Mouse (Mus musculus) liver, embryonic 16.5 days (tissue): ENCODE results near the gene Acyp1. TPM values are rescaled to one million over a fixed set of nuclear protein-coding genes. Genes with fewer than 3 reads are reported as not detected.
A peak's percentile ranks its signal among the peaks of the same experiment; 100 is the strongest.

Experiments used
- ATAC-seq: fragments of 200-750 bp; cut with Nextera tagmentation; 2 replicates; pipeline ENCODE4 v1.8.0; 2017; ENCODE audit warnings: low read depth, mild to moderate bottlenecking, moderate number of reproducible peaks, moderate library complexity
- H3K27ac ChIP-seq: fragments of 300-500 bp; sonication (generic); 2 replicates; pipeline ENCODE4 v1.5.1; 2014; ENCODE audit warnings: mild to moderate bottlenecking, low read length
- H3K27me3 ChIP-seq: fragments of 300-500 bp; sonication (generic); 2 replicates; pipeline ENCODE4 v1.6.1; 2014; ENCODE audit warnings: low read depth, low read length, mixed read lengths; ENCODE audit not compliant: control insufficient read depth, insufficient read depth
- H3K36me3 ChIP-seq: fragments of 300-500 bp; sonication (generic); 2 replicates; pipeline ENCODE4 v1.6.1; 2014; ENCODE audit warnings: mild to moderate bottlenecking; ENCODE audit not compliant: control insufficient read depth, insufficient read depth
- H3K4me1 ChIP-seq: fragments of 300-500 bp; sonication (generic); 2 replicates; pipeline ENCODE4 v1.6.1; 2014; ENCODE audit warnings: low read depth, low read length, mixed read lengths; ENCODE audit not compliant: control insufficient read depth
- H3K4me2 ChIP-seq: fragments of 300-500 bp; sonication (generic); 2 replicates; pipeline ENCODE4 v1.6.1; 2014; ENCODE audit warnings: low read depth, low read length, mixed read lengths
- H3K4me3 ChIP-seq: fragments of 300-500 bp; sonication (generic); 2 replicates; pipeline ENCODE4 v1.5.1; 2014; ENCODE audit warnings: low read depth, mild to moderate bottlenecking, low read length
- H3K9ac ChIP-seq: fragments of 300-500 bp; sonication (generic); 2 replicates; pipeline ENCODE4 v1.6.1; 2014; ENCODE audit warnings: low read depth, low read length
- H3K9me3 ChIP-seq: fragments of 300-500 bp; sonication (generic); replicated peaks from 2 replicates; pipeline ENCODE4 v1.6.1; 2016; ENCODE audit warnings: low read length; ENCODE audit not compliant: control insufficient read depth
- WGBS: fragments of 180-500 bp; shearing (Covaris S2); extraction: QIAGEN DNeasy Blood & Tissue Kit; methylation state at CpG from one replicate; pipeline ENCODE4 v1.1.7; 2014; ENCODE audit not compliant: insufficient replicate concordance; 5-methylcytosine and 5-hydroxymethylcytosine counted together
- polyA plus RNA-seq: library from polyadenylated mRNA; unstranded; fragments of >200 nt; fragmentation: Nextera tagmentation; extraction: Ambion mirVana; gene quantifications from 2 replicates; pipeline ENCODE4 v1.2.1, GENCODE M21; 2015

Acyp1 gene
- 43.3 and 48.8 TPM in 2 replicates for polyA plus RNA-seq

GRCm38 (mm10) chr12:85287809-85288485 is at the start of gene Acyp1:
Acyp1 (minus strand) TSS chr12:85288438.
- H3K4me1 ChIP-seq, result peaks cover 7% of the 10 kb centered on the region
- H3K4me3 ChIP-seq, result peak within 1 kb of the TSS; percentile 61
- peak within 1 kb of the TSS; percentile 54 for H3K9ac ChIP-seq
- H3K9me3 ChIP-seq, result no peaks in the 10 kb centered on the region
- WGBS, result 12% methylated on average over 21 of the region's 21 CpGs
- peak; percentile 64 for ATAC-seq
- peak within 1 kb of the TSS; percentile 77 for H3K4me2 ChIP-seq
- peaks cover 7% of the 10 kb centered on the region for H3K27me3 ChIP-seq
- H3K27ac ChIP-seq, result no peak within 1 kb of the TSS
- H3K36me3 ChIP-seq, result no peaks in the 10 kb centered on the region

GRCm38 (mm10) chr12:85337567-85338311 is 49.5 kb upstream of the Acyp1 start:
- Histone ChIP-seq H3K27ac (peak overlapping the region; percentile 53), H3K9me3 (no peaks in the 10 kb centered on the region), H3K4me2 (peak overlapping the region; percentile 73), H3K27me3 (no peaks in the 10 kb centered on the region), H3K4me1 (peaks cover 23% of the 10 kb centered on the region), H3K9ac (peak overlapping the region; percentile 91; the same call in 1 of the 2 replicates), H3K36me3 (peaks cover 15% of the 10 kb centered on the region), H3K4me3 (peak overlapping the region; percentile 88)
- WGBS, result 38% methylated on average over 6 of the region's 6 CpGs
- ATAC-seq, result peak; percentile 35

GRCm38 (mm10) chr12:85330153-85330552 is 41.9 kb upstream of the Acyp1 start:
- H3K36me3 ChIP-seq, result peaks cover 33% of the 10 kb centered on the region
- no peaks in the 10 kb centered on the region; the same call in 1 of the 2 replicates for H3K4me1 ChIP-seq
- H3K9me3 ChIP-seq, result no peaks in the 10 kb centered on the region
- peak; percentile 35; the same call in 1 of the 2 replicates for ATAC-seq
- H3K27me3 ChIP-seq, result no peaks in the 10 kb centered on the region
- no peak overlapping the region for H3K27ac ChIP-seq
- 76% methylated on average over 7 of the region's 7 CpGs for WGBS
- H3K4me2 ChIP-seq, result no peak overlapping the region
- H3K9ac ChIP-seq, result no peak overlapping the region
- no peak overlapping the region for H3K4me3 ChIP-seq

GRCm38 (mm10) chr12:85308651-85309050 is 20.4 kb upstream of the Acyp1 start:
- peaks cover 37% of the 10 kb centered on the region for H3K36me3 ChIP-seq
- WGBS, result 61% methylated on average over 3 of the region's 3 CpGs
- H3K27me3 ChIP-seq, result no peaks in the 10 kb centered on the region
- H3K4me3 ChIP-seq, result no peak overlapping the region
- no peaks in the 10 kb centered on the region for H3K9me3 ChIP-seq
- ATAC-seq, result no peak
- peaks cover 3% of the 10 kb centered on the region for H3K4me1 ChIP-seq
- no peak overlapping the region for H3K4me2 ChIP-seq
- H3K27ac ChIP-seq, result no peak overlapping the region
- H3K9ac ChIP-seq, result no peak overlapping the region

GRCm38 (mm10) chr12:85305247-85305892 is 17.1 kb upstream of the Acyp1 start:
- Histone ChIP-seq H3K9ac (no peak overlapping the region), H3K4me1 (peaks cover 3% of the 10 kb centered on the region), H3K4me2 (peak overlapping the region; percentile 54), H3K4me3 (peak overlapping the region; percentile 42; the same call in 1 of the 2 replicates), H3K27me3 (no peaks in the 10 kb centered on the region), H3K36me3 (peaks cover 51% of the 10 kb centered on the region), H3K9me3 (no peaks in the 10 kb centered on the region), H3K27ac (no peak overlapping the region)
- 43% methylated on average over 16 of the region's 16 CpGs for WGBS
- peak; percentile 59; the same call in 1 of the 2 replicates for ATAC-seq

- H3K9me3 ChIP-seq, result no peaks in the 10 kb centered on the region
- H3K9ac ChIP-seq, result no peak overlapping the region
- no peak overlapping the region for H3K27ac ChIP-seq
- no peak for ATAC-seq
- H3K4me1 ChIP-seq, result peaks cover 3% of the 10 kb centered on the region
- H3K4me2 ChIP-seq, result peak overlapping the region; percentile 54; the same call in 1 of the 2 replicates
- no peak overlapping the region for H3K4me3 ChIP-seq
- H3K27me3 ChIP-seq, result no peaks in the 10 kb centered on the region
- WGBS, result 52% methylated on average over 4 of the region's 4 CpGs
- peaks cover 50% of the 10 kb centered on the region for H3K36me3 ChIP-seq
Measured at GRCm38 (mm10) chr12:85304725-85305124, 16.5 kb upstream of the Acyp1 start.

GRCm38 (mm10) chr12:85303256-85303655 is 15.0 kb upstream of the Acyp1 start:
- no peaks in the 10 kb centered on the region for H3K27me3 ChIP-seq
- H3K4me2 ChIP-seq, result no peak overlapping the region
- H3K4me1 ChIP-seq, result peaks cover 3% of the 10 kb centered on the region
- H3K9me3 ChIP-seq, result no peaks in the 10 kb centered on the region
- peaks cover 46% of the 10 kb centered on the region for H3K36me3 ChIP-seq
- no peak overlapping the region for H3K27ac ChIP-seq
- 71% methylated on average over 2 of the region's 2 CpGs for WGBS
- no peak for ATAC-seq
- no peak overlapping the region for H3K4me3 ChIP-seq
- H3K9ac ChIP-seq, result no peak overlapping the region

- 68% methylated on average over 1 of the region's 1 CpGs for WGBS
Measured at GRCm38 (mm10) chr12:85298835-85299180, 10.6 kb upstream of the Acyp1 start.

More at GRCm38 (mm10) chr12:85298835-85299180, 10.6 kb upstream of the Acyp1 start:
- H3K27me3 ChIP-seq, result no peaks in the 10 kb centered on the region
- no peak overlapping the region for H3K9ac ChIP-seq
- no peak for ATAC-seq
- no peak overlapping the region for H3K4me3 ChIP-seq
- no peak overlapping the region for H3K4me2 ChIP-seq
- H3K4me1 ChIP-seq, result no peaks in the 10 kb centered on the region
- H3K36me3 ChIP-seq, result peaks cover 25% of the 10 kb centered on the region
- no peaks in the 10 kb centered on the region for H3K9me3 ChIP-seq
- H3K27ac ChIP-seq, result no peak overlapping the region
